Mouse (Mus musculus): ENCODE results near the gene Tgfbr3l. TPM values are rescaled to one million over a fixed set of nuclear protein-coding genes. Genes with fewer than 3 reads are reported as not detected.
A peak's percentile ranks its signal among the peaks of the same experiment; 100 is the strongest.

Tgfbr3l gene
- polyA plus RNA-seq, 1 experiment from 2014 or later: 3.6 TPM

DNA sequence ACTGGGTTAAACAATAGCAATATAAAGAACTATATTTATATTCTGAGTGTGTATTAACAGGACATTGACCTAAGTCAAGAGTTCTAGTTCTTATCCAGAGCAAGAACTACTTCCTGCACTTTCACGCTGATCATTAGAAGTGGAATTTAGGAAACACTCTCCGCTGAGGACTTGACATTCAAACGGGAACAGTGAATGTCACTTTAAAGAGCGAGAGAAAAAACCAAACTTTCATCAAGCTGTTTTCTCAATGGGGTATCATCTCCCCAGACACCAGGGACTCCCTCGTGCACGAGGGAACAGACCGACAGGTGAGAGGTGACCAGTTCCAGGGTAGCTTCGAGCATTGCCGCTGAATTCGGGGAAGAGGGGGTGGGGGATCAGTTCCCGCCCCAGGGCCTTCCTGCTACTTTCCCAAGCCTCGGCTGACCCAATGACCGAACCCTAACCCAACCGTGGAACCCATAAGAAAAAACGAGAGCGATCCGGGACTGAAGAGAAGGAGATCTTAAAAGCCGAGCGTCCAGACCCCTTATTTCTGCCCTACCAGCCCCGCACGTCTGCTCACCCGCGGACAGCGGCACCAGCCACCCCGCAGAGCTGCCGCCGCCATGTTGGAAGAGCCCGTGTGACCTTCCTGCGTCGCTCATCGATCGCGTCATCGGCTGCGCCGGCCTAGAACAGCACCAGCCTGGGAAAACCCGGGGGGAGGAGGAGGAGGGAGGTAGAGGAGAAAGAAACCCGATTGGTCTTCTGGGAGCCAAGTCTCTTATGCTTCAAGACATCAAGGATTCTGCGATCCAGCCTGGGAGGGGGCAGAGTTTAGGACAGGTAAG lies 27.5 kb downstream of the Tgfbr3l start, which contains the start of gene Timm44:
Gene Timm44 (minus strand): TSS at position 639 of the 836 bp plus-strand sequence.
- Histone ChIP-seq H3K4me3 (replicated peaks) (peak within 1 kb of the TSS; percentile 88), H3K27me3 (no peaks in the 10 kb centered on the region), H3K4me1 (peaks cover 14% of the 10 kb centered on the region), H3K9me3 (replicated peaks) (no peaks in the 10 kb centered on the region), H3K27ac (replicated peaks) (peak within 1 kb of the TSS; percentile 76), H3K36me3 (peaks cover 25% of the 10 kb centered on the region; the same call in 1 of the 2 replicates), H3K4me2 (replicated peaks) (peak within 1 kb of the TSS; percentile 76), H3K9ac (peak within 1 kb of the TSS; percentile 72)
- under 1% methylated on average over 39 of the region's 39 CpGs for WGBS
- ATAC-seq (ENCODE audit: insufficient number of reproducible peaks, low FRiP score, low TSS enrichment, low read depth): peak; percentile 94

DNA sequence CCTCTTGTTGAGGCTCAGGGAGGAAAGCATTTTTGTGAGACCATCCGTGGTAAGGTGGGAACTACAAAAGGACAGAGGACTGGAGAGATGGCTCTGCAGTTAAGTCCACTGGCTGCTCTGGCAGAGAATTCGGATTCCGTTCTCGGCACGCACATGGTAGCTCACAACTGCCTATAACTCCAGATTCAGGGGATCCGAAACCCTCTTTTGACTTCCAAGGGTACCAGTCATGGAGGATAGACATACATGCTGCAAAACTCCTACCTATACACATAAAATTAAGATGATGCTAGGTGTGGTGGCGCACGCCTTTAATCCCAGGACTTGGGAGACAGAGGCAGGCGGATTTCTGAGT lies 28.1 kb downstream of the Tgfbr3l start:
- peak overlapping the region; percentile 88 for H3K4me3 ChIP-seq (replicated peaks)
- no peaks in the 10 kb centered on the region for H3K27me3 ChIP-seq
- H3K4me1 ChIP-seq: peaks cover 14% of the 10 kb centered on the region
- peaks cover 21% of the 10 kb centered on the region; the same call in 1 of the 2 replicates for H3K36me3 ChIP-seq
- H3K9ac ChIP-seq: peak overlapping the region; percentile 72
- peak overlapping the region; percentile 76 for H3K27ac ChIP-seq (replicated peaks)
- H3K4me2 ChIP-seq (replicated peaks): peak overlapping the region; percentile 76
- ATAC-seq (ENCODE audit: insufficient number of reproducible peaks, low FRiP score, low TSS enrichment, low read depth): no peak
- WGBS: 23% methylated on average over 9 of the region's 9 CpGs
- H3K9me3 ChIP-seq (replicated peaks): no peaks in the 10 kb centered on the region

DNA sequence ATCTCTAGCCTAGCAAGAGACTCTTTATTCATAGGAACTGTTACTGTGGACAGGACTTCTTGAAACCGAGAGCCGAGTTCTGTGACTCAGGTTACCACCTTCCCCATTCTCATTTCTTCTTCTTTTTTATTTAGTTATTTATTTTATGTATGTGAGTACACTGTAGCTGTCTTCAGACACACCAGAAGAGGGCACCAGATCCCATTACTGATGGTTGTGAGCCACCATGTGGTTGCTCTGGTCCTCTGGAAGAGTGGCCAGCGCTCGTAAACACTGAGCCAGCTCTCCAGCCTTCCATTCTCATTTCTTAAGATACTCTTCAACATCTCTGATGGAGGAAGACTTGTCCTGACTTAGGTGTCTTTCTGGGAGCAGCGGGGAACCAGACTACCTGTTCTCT lies 44.7 kb downstream of the Tgfbr3l start:
- WGBS: 88% methylated on average over 5 of the region's 5 CpGs
- Histone ChIP-seq H3K27me3 (no peaks in the 10 kb centered on the region), H3K4me3 (replicated peaks) (no peak overlapping the region), H3K4me1 (no peaks in the 10 kb centered on the region), H3K36me3 (peaks cover 85% of the 10 kb centered on the region), H3K27ac (replicated peaks) (no peak overlapping the region), H3K9ac (no peak overlapping the region), H3K4me2 (replicated peaks) (no peak overlapping the region), H3K9me3 (replicated peaks) (no peaks in the 10 kb centered on the region)
- no peak for ATAC-seq (ENCODE audit: insufficient number of reproducible peaks, low FRiP score, low TSS enrichment, low read depth)

DNA sequence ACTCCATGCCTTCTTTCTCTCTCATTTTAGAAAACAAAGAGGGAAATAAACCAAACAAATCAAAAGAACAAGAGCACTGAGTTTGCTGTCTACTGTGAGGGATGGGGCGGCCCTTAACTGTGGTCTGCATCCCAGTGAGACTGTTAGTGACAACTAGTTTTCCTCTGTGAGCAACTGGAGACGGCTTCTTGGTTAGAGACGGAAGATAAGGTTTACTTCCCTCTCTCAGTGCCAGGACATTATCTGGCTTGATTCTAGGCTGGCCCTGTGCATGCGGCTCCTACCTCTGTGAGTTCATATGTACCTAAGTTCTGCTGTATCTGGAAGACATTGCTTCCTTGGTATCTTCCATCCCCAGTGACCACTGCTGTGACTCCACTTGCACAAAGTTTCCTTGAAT lies 49.8 kb downstream of the Tgfbr3l start:
- H3K9me3 ChIP-seq (replicated peaks): no peaks in the 10 kb centered on the region
- H3K9ac ChIP-seq: no peak overlapping the region
- WGBS: 89% methylated on average over 4 of the region's 4 CpGs
- peaks cover 88% of the 10 kb centered on the region for H3K36me3 ChIP-seq
- ATAC-seq (ENCODE audit: insufficient number of reproducible peaks, low FRiP score, low TSS enrichment, low read depth): no peak
- H3K4me3 ChIP-seq (replicated peaks): no peak overlapping the region
- H3K4me2 ChIP-seq (replicated peaks): no peak overlapping the region
- H3K27me3 ChIP-seq: no peaks in the 10 kb centered on the region
- H3K27ac ChIP-seq (replicated peaks): no peak overlapping the region
- H3K4me1 ChIP-seq: no peaks in the 10 kb centered on the region

Other genes with a start within 250 kb of the Tgfbr3l start
- gene Cd209f, start 142.4 kb upstream of the Tgfbr3l start, polyA plus RNA-seq (2015; fragmentation: Nextera tagmentation; extraction: Ambion mirVana): not detected in 2 replicates
- not detected in 2 replicates for gene Cd209g, start 114.1 kb upstream of the Tgfbr3l start, polyA plus RNA-seq (2015; fragmentation: Nextera tagmentation; extraction: Ambion mirVana)
- gene Evi5l, start 81.6 kb upstream of the Tgfbr3l start, polyA plus RNA-seq (2015; fragmentation: Nextera tagmentation; extraction: Ambion mirVana): 26.9 and 31.7 TPM in 2 replicates
- gene Prr36, start 30.8 kb upstream of the Tgfbr3l start, polyA plus RNA-seq (2015; fragmentation: Nextera tagmentation; extraction: Ambion mirVana): 1.9 and 2.5 TPM in 2 replicates
- gene Lrrc8e, start 21.4 kb upstream of the Tgfbr3l start, polyA plus RNA-seq (2015; fragmentation: Nextera tagmentation; extraction: Ambion mirVana): 3.2 and 3.5 TPM in 2 replicates
- gene Map2k7, start 9.5 kb upstream of the Tgfbr3l start, polyA plus RNA-seq (2015; fragmentation: Nextera tagmentation; extraction: Ambion mirVana): 31.8 and 34.2 TPM in 2 replicates
- 1.1 and 1.4 TPM in 2 replicates for gene Gm49320, start 9.3 kb upstream of the Tgfbr3l start, polyA plus RNA-seq (2015; fragmentation: Nextera tagmentation; extraction: Ambion mirVana)
- 58.6 and 59.9 TPM in 2 replicates for gene Snapc2, start 4.9 kb downstream of the Tgfbr3l start, polyA plus RNA-seq (2015; fragmentation: Nextera tagmentation; extraction: Ambion mirVana)
- gene Ctxn1, start 11.1 kb downstream of the Tgfbr3l start, polyA plus RNA-seq (2015; fragmentation: Nextera tagmentation; extraction: Ambion mirVana): 72.7 and 80.3 TPM in 2 replicates
- gene Timm44, start 27.7 kb downstream of the Tgfbr3l start, polyA plus RNA-seq (2015; fragmentation: Nextera tagmentation; extraction: Ambion mirVana): 56.7 and 62.4 TPM in 2 replicates
- gene Ccl25, start 77.0 kb downstream of the Tgfbr3l start, polyA plus RNA-seq (2015; fragmentation: Nextera tagmentation; extraction: Ambion mirVana): 14.8 and 16.8 TPM in 2 replicates
- 209 and 213 TPM in 2 replicates for gene Elavl1, start 77.2 kb downstream of the Tgfbr3l start, polyA plus RNA-seq (2015; fragmentation: Nextera tagmentation; extraction: Ambion mirVana)
- gene Cers4, start 244.8 kb downstream of the Tgfbr3l start, polyA plus RNA-seq (2015; fragmentation: Nextera tagmentation; extraction: Ambion mirVana): 20.9 and 22.3 TPM in 2 replicates